Mouse (Mus musculus): ENCODE measurements around the gene Sema6d.

DNA sequence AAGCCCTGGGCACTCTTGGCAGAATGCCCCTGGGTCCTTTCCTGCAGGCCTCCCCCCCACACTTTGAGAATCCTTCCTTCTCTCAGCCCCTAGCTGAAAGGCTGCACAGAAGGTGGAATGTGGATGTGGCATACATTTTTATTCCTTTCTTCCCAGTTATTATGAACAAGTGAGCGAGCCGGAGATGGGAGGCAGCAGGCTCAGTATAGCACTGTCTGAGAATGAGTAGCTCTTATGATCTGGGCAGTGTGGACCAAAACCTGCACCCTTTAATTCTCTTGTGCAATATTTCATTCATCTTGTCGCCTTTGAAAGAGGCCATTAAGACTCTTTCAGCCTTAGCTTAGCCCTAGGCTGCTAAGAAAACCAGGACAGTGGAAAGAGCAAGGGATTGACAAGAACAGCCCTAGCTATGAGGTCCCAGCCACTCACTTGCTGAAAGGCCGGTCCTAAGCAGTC lies 87.0 kb downstream of the Sema6d start:
- TF ChIP-seq CTCF (IDR thresholded peaks at IDR 0.05; ENCODE audit: low read depth), result no peak
- no peak for TF ChIP-seq EP300 (IDR thresholded peaks at IDR 0.05; ENCODE audit: low read depth)

Data from liver, postnatal 0 days (tissue).